Mouse (Mus musculus) E14TG2a.4 (cell line): Measurements from ENCODE around the gene Vangl1.

Experiments used
- CTCF ChIP-seq: conservative IDR thresholded peaks from 2 replicates; pipeline ENCODE4 v1.5.1; 2014; ENCODE audit warnings: low read length
- NANOG ChIP-seq: IDR thresholded peaks from 2 replicates; pipeline ENCODE4 v1.6.1; 2014; ENCODE audit warnings: borderline replicate concordance, low read length, mixed read lengths
- POU5F1 ChIP-seq: IDR thresholded peaks from 2 replicates; pipeline ENCODE4 v1.6.1; 2014; ENCODE audit warnings: low read length, borderline replicate concordance

DNA sequence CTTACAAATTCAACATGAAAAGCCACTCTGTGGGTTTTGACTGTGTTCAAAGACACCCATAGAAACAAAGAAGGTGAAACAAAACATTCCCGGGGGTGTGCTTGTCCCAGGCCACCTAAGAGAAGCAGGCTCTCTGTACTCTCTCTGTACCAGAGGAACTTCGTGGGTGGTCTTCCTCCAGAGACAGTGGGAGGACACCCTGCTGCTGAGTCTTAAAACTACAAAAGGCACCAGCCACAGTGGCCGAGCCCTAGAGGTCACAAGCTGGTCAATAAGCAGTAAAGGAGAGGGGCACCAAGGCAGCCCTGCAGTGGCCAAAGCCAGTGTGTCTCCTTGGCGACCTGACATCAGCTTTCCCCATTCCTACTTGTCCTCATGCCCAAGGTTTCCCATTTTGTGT is 14.5 kb downstream of the Vangl1 start:
- TF ChIP-seq CTCF (no peak), NANOG (no peak), POU5F1 (no peak)
